Mouse (Mus musculus) small intestine, adult 2 months (tissue): ENCODE results near the gene Adipor2.

Source experiments
- CTCF ChIP-seq: fragments of 200-500 bp; IDR thresholded peaks from 2 replicates; pipeline ENCODE4 v1.5.1; 2012; ENCODE audit warnings: low read depth, mild to moderate bottlenecking, control low read depth, inconsistent platforms, low read length, moderate library complexity, mixed read lengths; ENCODE audit not compliant: insufficient replicate concordance, insufficient read length; ENCODE audit errors: extremely low read depth
- POLR2A ChIP-seq: fragments of 200-500 bp; IDR thresholded peaks from 2 replicates; pipeline ENCODE4 v1.6.1; 2012; ENCODE audit warnings: low read depth, mild to moderate bottlenecking, control low read depth, inconsistent platforms, low read length, moderate library complexity

GRCm38 (mm10) chr6:119348234-119348633 is 69.3 kb downstream of the Adipor2 start:
- TF ChIP-seq CTCF (peak; percentile 18; the same call in 1 of the 2 replicates), POLR2A (no peak)
